Mouse (Mus musculus) C2C12 (cell line): Measurements from ENCODE around the gene H2-T23. TPM values are rescaled to one million over a fixed set of nuclear protein-coding genes. Genes with fewer than 3 reads are reported as not detected.

Experiments
- H3K27me3 ChIP-seq: one replicate; pipeline ENCODE4 v1.6.1; 2011; ENCODE audit not compliant: control insufficient read depth, insufficient read depth, insufficient read length
- H3K36me3 ChIP-seq: one replicate; pipeline ENCODE4 v1.6.1; 2011; ENCODE audit not compliant: control insufficient read depth, insufficient read depth
- H3K4me3 ChIP-seq: one replicate; pipeline ENCODE4 v1.5.1; 2011; ENCODE audit warnings: mild to moderate bottlenecking, control low read depth; ENCODE audit not compliant: poor library complexity, insufficient read depth, severe bottlenecking
- H3K79me2 ChIP-seq: one replicate; pipeline ENCODE4 v1.6.1; 2011; ENCODE audit not compliant: control insufficient read depth, insufficient read depth
- H3K79me3 ChIP-seq: one replicate; pipeline ENCODE4 v1.6.1; 2011; ENCODE audit warnings: low read depth, control low read depth
- H3ac ChIP-seq: one replicate; pipeline ENCODE3; 2011; ENCODE audit warnings: low read depth; ENCODE audit not compliant: control insufficient read depth, insufficient read length
- CEBPB ChIP-seq: IDR thresholded peaks from one replicate; pipeline ENCODE4 v1.6.1; 2011; ENCODE audit warnings: low read depth, mild to moderate bottlenecking, control low read depth, moderate library complexity
- CTCF ChIP-seq: IDR thresholded peaks from one replicate; pipeline ENCODE4 v1.5.1; 2011; ENCODE audit not compliant: control insufficient read depth, insufficient read depth, insufficient read length
- FOSL1 ChIP-seq: IDR thresholded peaks from one replicate; pipeline ENCODE4 v1.8.0; 2011; ENCODE audit warnings: mild to moderate bottlenecking, low read length; ENCODE audit not compliant: poor library complexity, insufficient read depth, severe bottlenecking
- MAX ChIP-seq: IDR thresholded peaks from one replicate; pipeline ENCODE4 v1.6.1; 2011; ENCODE audit warnings: mild to moderate bottlenecking, control low read depth
- MYOD1 ChIP-seq: IDR thresholded peaks from one replicate; pipeline ENCODE4 v1.6.1; 2011; ENCODE audit warnings: low read depth; ENCODE audit not compliant: control insufficient read depth, insufficient read length
- MYOG ChIP-seq: IDR thresholded peaks from one replicate; pipeline ENCODE4 v1.6.1; 2011; ENCODE audit not compliant: control insufficient read depth, insufficient read length; ENCODE audit errors: extremely low read depth
- USF1 ChIP-seq: IDR thresholded peaks from one replicate; pipeline ENCODE4 v1.6.1; 2011; ENCODE audit warnings: low read depth, mild to moderate bottlenecking, control low read depth, moderate library complexity
- polyA plus RNA-seq: library from polyadenylated mRNA; unstranded; fragments of >200 nt; fragmentation: generic; extraction: Trizol; gene quantifications from one replicate; pipeline ENCODE4 v1.2.1, GENCODE M21; 2012; ENCODE audit warnings: missing spikeins

H2-T23 gene
- polyA plus RNA-seq, 1 experiment, result 7.0 TPM

- H3K27me3 ChIP-seq, result no peaks in the 10 kb centered on the region
- no peak overlapping the region for H3K4me3 ChIP-seq
- peaks cover 77% of the 10 kb centered on the region for H3K79me2 ChIP-seq
- peaks cover 66% of the 10 kb centered on the region for H3K79me3 ChIP-seq
- H3ac ChIP-seq, result no peak overlapping the region
- no peak for TF ChIP-seq CTCF
- TF ChIP-seq MYOG, result no peak
- H3K36me3 ChIP-seq, result peaks cover 19% of the 10 kb centered on the region
These were observed 29.3 kb downstream of the H2-T23 start for GRCm38 (mm10) chr17:36003331-36003730.

- H3K4me3 ChIP-seq, result no peak overlapping the region
- TF ChIP-seq USF1 (no peak), MYOD1 (peak; percentile 8), MAX (no peak), FOSL1 (peak; percentile 50), MYOG (no peak)
- H3K36me3 ChIP-seq, result peaks cover 19% of the 10 kb centered on the region
- H3K79me3 ChIP-seq, result peaks cover 74% of the 10 kb centered on the region
- no peak overlapping the region for H3ac ChIP-seq
- no peaks in the 10 kb centered on the region for H3K27me3 ChIP-seq
- peaks cover 90% of the 10 kb centered on the region for H3K79me2 ChIP-seq
These were observed 30.7 kb downstream of the H2-T23 start for GRCm38 (mm10) chr17:36001966-36002365.

GRCm38 (mm10) chr17:36001121-36001897 lies 31.3 kb downstream of the H2-T23 start:
- peaks cover 85% of the 10 kb centered on the region for H3K79me2 ChIP-seq
- peaks cover 19% of the 10 kb centered on the region for H3K36me3 ChIP-seq
- H3K4me3 ChIP-seq, result no peak overlapping the region
- H3K27me3 ChIP-seq, result no peaks in the 10 kb centered on the region
- peaks cover 67% of the 10 kb centered on the region for H3K79me3 ChIP-seq
- peak; percentile 21 for TF ChIP-seq MAX
- peak; percentile 8 for TF ChIP-seq USF1
- TF ChIP-seq MYOD1, result no peak
- TF ChIP-seq CTCF, result no peak
- no peak for TF ChIP-seq FOSL1
- H3ac ChIP-seq, result no peak overlapping the region

- Histone ChIP-seq H3K4me3 (no peak overlapping the region), H3K27me3 (no peaks in the 10 kb centered on the region), H3K79me3 (peaks cover 65% of the 10 kb centered on the region), H3K79me2 (peaks cover 85% of the 10 kb centered on the region), H3K36me3 (peaks cover 19% of the 10 kb centered on the region), H3ac (no peak overlapping the region)
- no peak for TF ChIP-seq MAX
- no peak for TF ChIP-seq MYOD1
- TF ChIP-seq USF1, result no peak
- TF ChIP-seq CTCF, result no peak
- no peak for TF ChIP-seq CEBPB
- TF ChIP-seq FOSL1, result no peak
- no peak for TF ChIP-seq MYOG
These were observed 32.3 kb downstream of the H2-T23 start for GRCm38 (mm10) chr17:36000349-36000748.

GRCm38 (mm10) chr17:35999356-35999755 lies 33.3 kb downstream of the H2-T23 start:
- peaks cover 12% of the 10 kb centered on the region for H3K36me3 ChIP-seq
- peaks cover 85% of the 10 kb centered on the region for H3K79me2 ChIP-seq
- H3K27me3 ChIP-seq, result no peaks in the 10 kb centered on the region
- H3ac ChIP-seq, result no peak overlapping the region
- H3K79me3 ChIP-seq, result peaks cover 61% of the 10 kb centered on the region
- TF ChIP-seq FOSL1 (no peak), MAX (no peak), USF1 (no peak), CEBPB (no peak), CTCF (no peak), MYOG (no peak), MYOD1 (no peak)
- no peak overlapping the region for H3K4me3 ChIP-seq

GRCm38 (mm10) chr17:35998545-35999305 lies 33.9 kb downstream of the H2-T23 start:
- no peaks in the 10 kb centered on the region for H3K27me3 ChIP-seq
- no peak for TF ChIP-seq MAX
- TF ChIP-seq CTCF, result no peak
- TF ChIP-seq CEBPB, result no peak
- no peak for TF ChIP-seq FOSL1
- TF ChIP-seq USF1, result no peak
- TF ChIP-seq MYOD1, result no peak
- TF ChIP-seq MYOG, result no peak
- no peak overlapping the region for H3K4me3 ChIP-seq

More at GRCm38 (mm10) chr17:35998545-35999305, 33.9 kb downstream of the H2-T23 start:
- no peak overlapping the region for H3ac ChIP-seq
- peaks cover 81% of the 10 kb centered on the region for H3K79me2 ChIP-seq
- H3K36me3 ChIP-seq, result peaks cover 6% of the 10 kb centered on the region
- H3K79me3 ChIP-seq, result peaks cover 55% of the 10 kb centered on the region
